Mouse (Mus musculus): ENCODE measurements around the gene Pdcd4. TPM values are rescaled to one million over a fixed set of nuclear protein-coding genes. Genes with fewer than 3 reads are reported as not detected.
"Not testable (repeated sequence)": the region's sequence is repeated elsewhere in the genome, so short reads cannot be mapped to it uniquely, and the experiment has no call there.

Pdcd4 gene
- total RNA-seq, 2 experiments from 2014 or later: 20.9 to 25.1 TPM

GRCm38 (mm10) chr19:53898046-53898445 lies 6.0 kb downstream of the Pdcd4 start:
- DNase-seq (ENCODE audit: low spot score): no peak
- intact Hi-C loops (cut with DNase I): no loop called here

- intact Hi-C loops (cut with DNase I): no loop called here
- no peak for DNase-seq (ENCODE audit: low spot score)
These were observed 6.5 kb downstream of the Pdcd4 start for GRCm38 (mm10) chr19:53898498-53898897.

GRCm38 (mm10) chr19:53898970-53899900 lies 7.2 kb downstream of the Pdcd4 start:
- DNase-seq (ENCODE audit: low spot score): no peak
- intact Hi-C loops (cut with DNase I): no loop called here

- no peak for DNase-seq (ENCODE audit: low spot score)
- intact Hi-C loops (cut with DNase I): no loop called here
These were observed 8.0 kb downstream of the Pdcd4 start for GRCm38 (mm10) chr19:53899941-53900610.

- intact Hi-C loops (cut with DNase I): no loop called here
These were observed 10.1 kb downstream of the Pdcd4 start for GRCm38 (mm10) chr19:53901931-53902738.

GRCm38 (mm10) chr19:53902739-53903487 lies 10.9 kb downstream of the Pdcd4 start:
- intact Hi-C loops (cut with DNase I): no loop called here
- DNase-seq (ENCODE audit: low spot score): peak; percentile 94

More at GRCm38 (mm10) chr19:53901931-53902738, 10.1 kb downstream of the Pdcd4 start:
- DNase-seq (ENCODE audit: low spot score): no peak

- peak; percentile 22 for DNase-seq (ENCODE audit: low spot score)
- intact Hi-C loops (cut with DNase I): loop anchor here (2.0 kb wide), 1 partner anchor 135 kb away; no protein-coding TSS in a partner anchor
These were observed 11.7 kb downstream of the Pdcd4 start for GRCm38 (mm10) chr19:53903507-53904321.

GRCm38 (mm10) chr19:53904833-53905480 lies 12.9 kb downstream of the Pdcd4 start:
- intact Hi-C loops (cut with DNase I): loop anchor here (2.0 kb wide), 1 partner anchor 136 kb away; no protein-coding TSS in a partner anchor

GRCm38 (mm10) chr19:53906033-53906702 lies 14.1 kb downstream of the Pdcd4 start:
- intact Hi-C loops (cut with DNase I): no loop called here
- DNase-seq (ENCODE audit: low spot score): no peak

More at GRCm38 (mm10) chr19:53904833-53905480, 12.9 kb downstream of the Pdcd4 start:
- no peak for DNase-seq (ENCODE audit: low spot score)

GRCm38 (mm10) chr19:53906703-53907070 lies 14.7 kb downstream of the Pdcd4 start:
- DNase-seq (ENCODE audit: low spot score); intact Hi-C loops (cut with DNase I): not testable (repeated sequence)

GRCm38 (mm10) chr19:53914950-53915349 lies 22.9 kb downstream of the Pdcd4 start:
- no peak for DNase-seq (ENCODE audit: low spot score)
- intact Hi-C loops (cut with DNase I): no loop called here

GRCm38 (mm10) chr19:53919541-53919940 lies 27.5 kb downstream of the Pdcd4 start:
- intact Hi-C loops (cut with DNase I): no loop called here
- no peak for DNase-seq (ENCODE audit: low spot score)

- not testable (repeated sequence) for DNase-seq (ENCODE audit: low spot score)
- intact Hi-C loops (cut with DNase I): loop anchor here (10.0 kb wide), 1 partner anchor 277 kb away; no protein-coding TSS in a partner anchor
These were observed 30.0 kb downstream of the Pdcd4 start for GRCm38 (mm10) chr19:53921996-53922395.

GRCm38 (mm10) chr19:53925338-53925751 lies 33.3 kb downstream of the Pdcd4 start:
- DNase-seq (ENCODE audit: low spot score): no peak

GRCm38 (mm10) chr19:53926705-53927104 lies 34.7 kb downstream of the Pdcd4 start:
- DNase-seq (ENCODE audit: low spot score): no peak
- intact Hi-C loops (cut with DNase I): loop anchor here (10.0 kb wide), 1 partner anchor 282 kb away; no protein-coding TSS in a partner anchor

More at GRCm38 (mm10) chr19:53925338-53925751, 33.3 kb downstream of the Pdcd4 start:
- intact Hi-C loops (cut with DNase I): loop anchor here (1.0 to 10.0 kb wide), 2 partner anchors 157 to 281 kb away; no protein-coding TSS in a partner anchor

- DNase-seq (ENCODE audit: low spot score): no peak
- intact Hi-C loops (cut with DNase I): loop anchor here (10.0 kb wide), 1 partner anchor 284 kb away; no protein-coding TSS in a partner anchor
These were observed 37.2 kb downstream of the Pdcd4 start for GRCm38 (mm10) chr19:53929218-53929617.

- no peak for DNase-seq (ENCODE audit: low spot score)
- intact Hi-C loops (cut with DNase I): no loop called here
These were observed 41.0 kb downstream of the Pdcd4 start for GRCm38 (mm10) chr19:53933050-53933449.
